Mouse (Mus musculus): ENCODE measurements at regions not wholly inside any gene's neighbourhood (a gene's known extent, or its start where the extent isn't known, plus 50 kb on each side); places are given as distances from the start of the nearest gene placed in this dataset.

- Histone ChIP-seq H3K9ac (replicated peaks) (no peak overlapping the region), H3K9me3 (no peaks in the 10 kb centered on the region), H3K4me1 (no peaks in the 10 kb centered on the region), H3K4me3 (no peak overlapping the region), H3K27ac (replicated peaks) (no peak overlapping the region), H3K4me2 (replicated peaks) (no peak overlapping the region), H3K27me3 (no peaks in the 10 kb centered on the region), H3K36me3 (no peaks in the 10 kb centered on the region)
- ATAC-seq (replicated peaks): no peak
- 91% methylated on average over 3 of the region's 3 CpGs for WGBS
These were observed 252.6 kb upstream of the Nr5a2 start for GRCm38 (mm10) chr1:137212856-137213255.

GRCm38 (mm10) chr1:137204371-137204770, 244.1 kb upstream of the Nr5a2 start:
- no peak overlapping the region for H3K4me3 ChIP-seq
- H3K27ac ChIP-seq (replicated peaks): no peak overlapping the region
- ATAC-seq (replicated peaks): no peak
- no peaks in the 10 kb centered on the region for H3K9me3 ChIP-seq
- WGBS: 81% methylated on average over 7 of the region's 7 CpGs
- peaks cover 4% of the 10 kb centered on the region; the same call in 1 of the 2 replicates for H3K4me1 ChIP-seq
- H3K27me3 ChIP-seq: no peaks in the 10 kb centered on the region
- H3K9ac ChIP-seq (replicated peaks): no peak overlapping the region
- no peak overlapping the region for H3K4me2 ChIP-seq (replicated peaks)
- no peaks in the 10 kb centered on the region for H3K36me3 ChIP-seq

- H3K36me3 ChIP-seq: no peaks in the 10 kb centered on the region
- WGBS: 88% methylated on average over 8 of the region's 8 CpGs
These were observed 243.3 kb upstream of the Nr5a2 start for GRCm38 (mm10) chr1:137203512-137203911.

GRCm38 (mm10) chr1:137200931-137201330, 240.7 kb upstream of the Nr5a2 start:
- WGBS: 31% methylated on average over 11 of the region's 11 CpGs
- no peaks in the 10 kb centered on the region for H3K9me3 ChIP-seq
- no peak overlapping the region for H3K9ac ChIP-seq (replicated peaks)
- H3K27me3 ChIP-seq: no peaks in the 10 kb centered on the region
- no peak overlapping the region for H3K4me3 ChIP-seq
- H3K27ac ChIP-seq (replicated peaks): no peak overlapping the region
- peaks cover 4% of the 10 kb centered on the region; the same call in 1 of the 2 replicates for H3K4me1 ChIP-seq
- H3K36me3 ChIP-seq: no peaks in the 10 kb centered on the region
- no peak for ATAC-seq (replicated peaks)
- H3K4me2 ChIP-seq (replicated peaks): 0 out of 2 replicates have a peak overlapping the region, but pooled peaks have one; percentile 23

More at GRCm38 (mm10) chr1:137203512-137203911, 243.3 kb upstream of the Nr5a2 start:
- H3K9me3 ChIP-seq: no peaks in the 10 kb centered on the region
- no peak overlapping the region for H3K4me2 ChIP-seq (replicated peaks)
- no peak overlapping the region for H3K27ac ChIP-seq (replicated peaks)
- H3K4me1 ChIP-seq: peaks cover 4% of the 10 kb centered on the region; the same call in 1 of the 2 replicates
- no peaks in the 10 kb centered on the region for H3K27me3 ChIP-seq
- no peak overlapping the region for H3K4me3 ChIP-seq
- no peak overlapping the region for H3K9ac ChIP-seq (replicated peaks)
- ATAC-seq (replicated peaks): no peak

- no peak for ATAC-seq (replicated peaks)
- H3K36me3 ChIP-seq: no peaks in the 10 kb centered on the region
- no peaks in the 10 kb centered on the region for H3K27me3 ChIP-seq
- no peak overlapping the region for H3K4me3 ChIP-seq
- H3K27ac ChIP-seq (replicated peaks): no peak overlapping the region
- H3K4me1 ChIP-seq: no peaks in the 10 kb centered on the region
- H3K9me3 ChIP-seq: no peaks in the 10 kb centered on the region
- no peak overlapping the region for H3K9ac ChIP-seq (replicated peaks)
- H3K4me2 ChIP-seq (replicated peaks): no peak overlapping the region
These were observed 235.7 kb upstream of the Nr5a2 start for GRCm38 (mm10) chr1:137195962-137196361.

GRCm38 (mm10) chr1:137195065-137195620, 234.9 kb upstream of the Nr5a2 start:
- no peaks in the 10 kb centered on the region for H3K27me3 ChIP-seq
- H3K4me1 ChIP-seq: no peaks in the 10 kb centered on the region
- no peak overlapping the region for H3K4me3 ChIP-seq
- H3K36me3 ChIP-seq: no peaks in the 10 kb centered on the region
- ATAC-seq (replicated peaks): no peak
- no peak overlapping the region for H3K9ac ChIP-seq (replicated peaks)
- no peaks in the 10 kb centered on the region for H3K9me3 ChIP-seq
- WGBS: 64% methylated on average over 3 of the region's 3 CpGs
- H3K27ac ChIP-seq (replicated peaks): no peak overlapping the region
- H3K4me2 ChIP-seq (replicated peaks): no peak overlapping the region

GRCm38 (mm10) chr1:137178231-137178630, 218.0 kb upstream of the Nr5a2 start:
- H3K4me3 ChIP-seq: no peak overlapping the region
- no peaks in the 10 kb centered on the region; the same call in 1 of the 2 replicates for H3K4me1 ChIP-seq
- no peaks in the 10 kb centered on the region for H3K27me3 ChIP-seq
- H3K27ac ChIP-seq (replicated peaks): no peak overlapping the region
- no peaks in the 10 kb centered on the region for H3K36me3 ChIP-seq
- H3K4me2 ChIP-seq (replicated peaks): no peak overlapping the region
- H3K9me3 ChIP-seq: no peaks in the 10 kb centered on the region
- 89% methylated on average over 4 of the region's 4 CpGs for WGBS
- no peak for ATAC-seq (replicated peaks)
- no peak overlapping the region for H3K9ac ChIP-seq (replicated peaks)

GRCm38 (mm10) chr1:137176696-137177095, 216.4 kb upstream of the Nr5a2 start:
- Histone ChIP-seq H3K4me2 (replicated peaks) (no peak overlapping the region), H3K36me3 (no peaks in the 10 kb centered on the region), H3K9ac (replicated peaks) (no peak overlapping the region), H3K4me3 (no peak overlapping the region), H3K9me3 (no peaks in the 10 kb centered on the region), H3K4me1 (peaks cover 2% of the 10 kb centered on the region), H3K27me3 (no peaks in the 10 kb centered on the region), H3K27ac (replicated peaks) (no peak overlapping the region)
- 50% methylated on average over 15 of the region's 15 CpGs for WGBS
- ATAC-seq (replicated peaks): 0 out of 2 replicates have a peak, but pooled peaks have one; percentile 26

- Histone ChIP-seq H3K36me3 (no peaks in the 10 kb centered on the region), H3K4me1 (peaks cover 2% of the 10 kb centered on the region), H3K27ac (replicated peaks) (no peak overlapping the region), H3K27me3 (no peaks in the 10 kb centered on the region), H3K9me3 (no peaks in the 10 kb centered on the region), H3K9ac (replicated peaks) (no peak overlapping the region), H3K4me3 (no peak overlapping the region), H3K4me2 (replicated peaks) (no peak overlapping the region)
- 38% methylated on average over 5 of the region's 5 CpGs for WGBS
- no peak for ATAC-seq (replicated peaks)
These were observed 213.8 kb upstream of the Nr5a2 start for GRCm38 (mm10) chr1:137174081-137174480.

GRCm38 (mm10) chr1:137172128-137172527, 211.9 kb upstream of the Nr5a2 start:
- no peak overlapping the region for H3K4me2 ChIP-seq (replicated peaks)
- no peak overlapping the region for H3K4me3 ChIP-seq
- no peaks in the 10 kb centered on the region for H3K9me3 ChIP-seq
- H3K36me3 ChIP-seq: no peaks in the 10 kb centered on the region
- no peak overlapping the region for H3K9ac ChIP-seq (replicated peaks)
- no peak overlapping the region for H3K27ac ChIP-seq (replicated peaks)
- H3K27me3 ChIP-seq: no peaks in the 10 kb centered on the region
- WGBS: 88% methylated on average over 6 of the region's 6 CpGs
- no peak for ATAC-seq (replicated peaks)
- peaks cover 2% of the 10 kb centered on the region for H3K4me1 ChIP-seq

GRCm38 (mm10) chr1:137171451-137171850, 211.2 kb upstream of the Nr5a2 start:
- no peaks in the 10 kb centered on the region for H3K27me3 ChIP-seq
- H3K27ac ChIP-seq (replicated peaks): no peak overlapping the region
- H3K9ac ChIP-seq (replicated peaks): no peak overlapping the region
- no peaks in the 10 kb centered on the region for H3K36me3 ChIP-seq
- ATAC-seq (replicated peaks): no peak
- H3K4me1 ChIP-seq: peaks cover 2% of the 10 kb centered on the region; the same call in 1 of the 2 replicates
- WGBS: 79% methylated on average over 5 of the region's 5 CpGs
- no peak overlapping the region for H3K4me2 ChIP-seq (replicated peaks)
- H3K9me3 ChIP-seq: no peaks in the 10 kb centered on the region
- no peak overlapping the region for H3K4me3 ChIP-seq

GRCm38 (mm10) chr1:137147891-137148290, 187.6 kb upstream of the Nr5a2 start:
- Histone ChIP-seq H3K27ac (replicated peaks) (no peak overlapping the region), H3K4me1 (no peaks in the 10 kb centered on the region), H3K9me3 (no peaks in the 10 kb centered on the region), H3K36me3 (no peaks in the 10 kb centered on the region), H3K27me3 (no peaks in the 10 kb centered on the region), H3K4me2 (replicated peaks) (no peak overlapping the region), H3K9ac (replicated peaks) (no peak overlapping the region), H3K4me3 (no peak overlapping the region)
- 81% methylated on average over 3 of the region's 3 CpGs for WGBS
- no peak for ATAC-seq (replicated peaks)
